Mouse (Mus musculus): ENCODE measurements at regions not wholly inside any gene's neighbourhood (a gene's known extent, or its start where the extent isn't known, plus 50 kb on each side); places are given as distances from the start of the nearest gene placed in this dataset.

DNA sequence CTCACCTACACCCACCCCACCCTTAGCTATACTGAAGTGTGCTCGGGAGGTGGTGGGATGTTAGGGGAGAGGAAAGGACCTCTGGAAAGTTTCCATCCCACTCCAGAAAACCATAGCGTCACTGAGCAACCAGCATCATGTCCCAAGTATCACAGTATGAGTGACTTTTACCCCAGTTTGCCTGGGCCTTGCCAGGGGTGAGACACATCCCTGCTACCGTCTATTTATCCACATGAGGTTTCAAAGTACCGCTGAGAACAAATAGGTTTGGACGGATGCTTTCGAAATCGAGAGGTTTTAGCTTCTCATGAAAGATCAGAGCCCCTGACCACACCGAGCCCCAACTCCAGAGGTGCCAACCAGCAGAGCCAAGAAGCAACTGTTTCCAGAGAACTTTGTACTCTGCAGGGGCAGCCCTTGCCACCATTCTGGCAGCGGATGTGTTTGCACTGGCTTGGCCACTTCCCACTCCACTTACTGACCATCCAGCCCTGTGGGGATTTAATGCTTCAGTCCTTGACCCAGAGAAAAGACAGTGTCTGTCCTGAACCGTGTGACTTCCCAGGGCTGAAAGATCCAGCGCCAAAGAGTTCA lies 107.3 kb upstream of the Nectin1 start:
- H3K27ac ChIP-seq, result no peak overlapping the region
- no peak for ATAC-seq (replicated peaks; ENCODE audit: insufficient number of reproducible peaks, insufficient read depth, low FRiP score, low read depth)
- no peak overlapping the region for H3K4me2 ChIP-seq
- H3K36me3 ChIP-seq, result no peaks in the 10 kb centered on the region
- H3K9me3 ChIP-seq (replicated peaks), result no peaks in the 10 kb centered on the region
- no peaks in the 10 kb centered on the region for H3K4me1 ChIP-seq (replicated peaks)
- no peak overlapping the region for H3K4me3 ChIP-seq
- H3K9ac ChIP-seq, result no peak overlapping the region
- H3K27me3 ChIP-seq, result peaks cover 11% of the 10 kb centered on the region; the same call in 1 of the 2 replicates
- 77% methylated on average over 11 of the region's 11 CpGs for whole genome bisulfite sequencing

GRCm38 (mm10) chr9:43658186-43658585 lies 85.6 kb upstream of the Nectin1 start:
- 49% methylated on average over 3 of the region's 3 CpGs for WGBS
- ATAC-seq (replicated peaks; ENCODE audit: insufficient number of reproducible peaks, insufficient read depth, low FRiP score, low read depth), result no peak

DNA sequence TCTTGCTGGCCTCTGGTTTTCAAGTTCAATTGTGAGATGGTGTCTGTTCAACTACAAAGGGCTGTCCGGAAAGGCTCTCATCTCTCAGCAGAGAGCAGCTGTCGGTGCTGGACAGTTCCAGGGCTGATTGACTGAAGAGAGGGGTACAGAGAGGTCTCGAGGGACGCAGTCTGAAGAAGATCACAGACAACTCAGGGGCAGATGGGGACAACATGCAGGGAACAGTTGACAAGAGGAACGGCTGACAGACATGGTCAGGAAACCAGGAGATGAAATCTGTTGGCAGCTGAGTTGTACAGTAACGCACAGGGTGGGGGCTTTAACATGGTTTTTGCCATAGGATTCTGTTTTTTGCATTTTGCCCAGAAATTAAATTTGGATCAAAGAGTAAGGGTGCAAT lies 84.5 kb upstream of the Nectin1 start:
- peaks cover 3% of the 10 kb centered on the region; the same call in 1 of the 2 replicates for H3K27me3 ChIP-seq
- no peaks in the 10 kb centered on the region for H3K9me3 ChIP-seq (replicated peaks)
- no peak overlapping the region for H3K9ac ChIP-seq
- no peak for ATAC-seq (replicated peaks; ENCODE audit: insufficient number of reproducible peaks, insufficient read depth, low FRiP score, low read depth)
- no peak overlapping the region for H3K4me2 ChIP-seq
- no peak overlapping the region for H3K4me3 ChIP-seq
- no peak overlapping the region for H3K27ac ChIP-seq
- 48% methylated on average over 6 of the region's 6 CpGs for WGBS
- H3K36me3 ChIP-seq, result no peaks in the 10 kb centered on the region
- H3K4me1 ChIP-seq (replicated peaks), result no peaks in the 10 kb centered on the region

More at GRCm38 (mm10) chr9:43658186-43658585, 85.6 kb upstream of the Nectin1 start:
- no peak overlapping the region for H3K4me2 ChIP-seq
- H3K27ac ChIP-seq, result no peak overlapping the region
- no peak overlapping the region for H3K4me3 ChIP-seq
- peaks cover 3% of the 10 kb centered on the region; the same call in 1 of the 2 replicates for H3K27me3 ChIP-seq
- H3K36me3 ChIP-seq, result no peaks in the 10 kb centered on the region
- no peaks in the 10 kb centered on the region for H3K9me3 ChIP-seq (replicated peaks)
- no peak overlapping the region for H3K9ac ChIP-seq
- no peaks in the 10 kb centered on the region for H3K4me1 ChIP-seq (replicated peaks)

DNA sequence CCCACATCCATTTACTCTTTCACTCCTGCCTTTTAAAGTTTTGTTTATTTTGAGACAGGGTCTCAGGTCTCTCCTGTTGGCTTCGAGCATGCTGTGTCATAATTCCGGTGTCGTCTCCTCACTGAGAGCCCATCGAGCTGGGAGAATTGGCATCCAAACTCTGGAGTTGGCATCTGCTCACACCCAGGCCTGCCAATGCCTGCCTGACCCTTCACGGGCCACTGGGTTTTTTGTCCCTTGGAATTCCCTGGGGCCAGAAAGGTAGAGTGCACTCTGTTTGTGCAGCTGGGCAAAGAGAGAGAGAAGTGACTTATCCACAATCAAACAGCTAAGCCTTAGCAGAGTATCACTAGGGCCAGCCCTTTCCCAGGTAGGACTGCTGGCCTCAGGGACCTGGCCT lies 83.6 kb upstream of the Nectin1 start:
- H3K4me3 ChIP-seq, result no peak overlapping the region
- H3K9me3 ChIP-seq (replicated peaks), result no peaks in the 10 kb centered on the region
- H3K27me3 ChIP-seq, result peaks cover 3% of the 10 kb centered on the region; the same call in 1 of the 2 replicates
- no peak overlapping the region for H3K4me2 ChIP-seq
- no peaks in the 10 kb centered on the region for H3K36me3 ChIP-seq
- H3K27ac ChIP-seq, result no peak overlapping the region
- no peak overlapping the region for H3K9ac ChIP-seq
- 76% methylated on average over 5 of the region's 5 CpGs for WGBS
- no peak for ATAC-seq (replicated peaks; ENCODE audit: insufficient number of reproducible peaks, insufficient read depth, low FRiP score, low read depth)
- no peaks in the 10 kb centered on the region for H3K4me1 ChIP-seq (replicated peaks)

- peaks cover 3% of the 10 kb centered on the region; the same call in 1 of the 2 replicates for H3K27me3 ChIP-seq
- no peak overlapping the region for H3K27ac ChIP-seq
- no peak overlapping the region for H3K4me3 ChIP-seq
- no peak overlapping the region for H3K4me2 ChIP-seq
- H3K36me3 ChIP-seq, result no peaks in the 10 kb centered on the region
- H3K4me1 ChIP-seq (replicated peaks), result no peaks in the 10 kb centered on the region
- 32% methylated on average over 11 of the region's 11 CpGs for WGBS
- H3K9me3 ChIP-seq (replicated peaks), result no peaks in the 10 kb centered on the region
- no peak for ATAC-seq (replicated peaks; ENCODE audit: insufficient number of reproducible peaks, insufficient read depth, low FRiP score, low read depth)
- no peak overlapping the region for H3K9ac ChIP-seq
These were observed 82.8 kb upstream of the Nectin1 start for GRCm38 (mm10) chr9:43660896-43661563.

GRCm38 (mm10) chr9:43661646-43662045 lies 82.1 kb upstream of the Nectin1 start:
- Histone ChIP-seq H3K4me1 (replicated peaks) (no peaks in the 10 kb centered on the region), H3K36me3 (no peaks in the 10 kb centered on the region), H3K4me2 (no peak overlapping the region), H3K27me3 (peaks cover 3% of the 10 kb centered on the region; the same call in 1 of the 2 replicates), H3K4me3 (no peak overlapping the region), H3K27ac (no peak overlapping the region), H3K9me3 (replicated peaks) (no peaks in the 10 kb centered on the region), H3K9ac (no peak overlapping the region)
- no peak for ATAC-seq (replicated peaks; ENCODE audit: insufficient number of reproducible peaks, insufficient read depth, low FRiP score, low read depth)
- WGBS, result 50% methylated on average over 6 of the region's 6 CpGs

DNA sequence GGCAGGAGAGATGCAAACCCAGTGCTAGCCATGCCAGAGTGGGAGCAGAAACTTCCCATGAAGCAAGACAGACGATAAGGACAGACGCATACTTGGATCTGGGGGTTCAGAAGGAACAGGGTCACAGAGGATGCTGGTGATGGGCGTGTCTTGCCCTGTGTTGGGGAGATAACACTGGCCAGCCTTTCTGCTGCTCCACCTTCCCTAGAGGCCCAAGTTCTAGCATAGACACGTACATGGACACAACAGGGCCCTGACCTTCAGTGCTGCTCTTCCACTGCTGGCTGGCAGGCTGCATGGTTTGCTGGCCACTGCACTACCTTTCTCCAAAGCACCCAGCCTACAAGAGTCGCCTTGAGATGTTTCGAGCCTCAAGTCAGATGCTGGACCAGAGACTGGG lies 76.4 kb upstream of the Nectin1 start:
- Histone ChIP-seq H3K4me1 (replicated peaks) (no peaks in the 10 kb centered on the region), H3K9me3 (replicated peaks) (no peaks in the 10 kb centered on the region), H3K36me3 (no peaks in the 10 kb centered on the region), H3K27ac (no peak overlapping the region), H3K9ac (no peak overlapping the region), H3K27me3 (no peaks in the 10 kb centered on the region), H3K4me2 (no peak overlapping the region), H3K4me3 (no peak overlapping the region)
- 75% methylated on average over 6 of the region's 6 CpGs for WGBS
- no peak for ATAC-seq (replicated peaks; ENCODE audit: insufficient number of reproducible peaks, insufficient read depth, low FRiP score, low read depth)

DNA sequence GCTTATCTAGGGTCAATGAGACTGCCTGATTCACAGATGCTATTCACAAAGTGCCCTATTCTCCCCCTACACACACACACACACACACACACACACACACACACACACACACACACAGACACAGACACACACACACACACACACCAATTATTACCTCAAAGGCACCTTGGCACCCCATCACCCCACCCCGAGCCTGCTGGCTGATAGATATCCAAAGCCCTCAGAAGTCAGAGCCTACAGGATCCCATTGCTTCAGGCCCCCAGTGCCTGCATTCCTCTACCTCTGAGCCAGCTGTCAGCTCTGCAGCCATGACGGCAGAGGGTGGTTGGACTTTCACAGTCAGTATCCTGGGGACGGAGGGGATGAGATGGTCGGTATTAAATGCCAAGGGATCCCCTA lies 75.8 kb upstream of the Nectin1 start:
- Histone ChIP-seq H3K36me3 (no peaks in the 10 kb centered on the region), H3K4me3 (no peak overlapping the region), H3K27me3 (no peaks in the 10 kb centered on the region), H3K9ac (no peak overlapping the region), H3K4me1 (replicated peaks) (no peaks in the 10 kb centered on the region), H3K4me2 (no peak overlapping the region), H3K27ac (no peak overlapping the region), H3K9me3 (replicated peaks) (no peaks in the 10 kb centered on the region)
- WGBS, result 59% methylated on average over 4 of the region's 4 CpGs
- no peak for ATAC-seq (replicated peaks; ENCODE audit: insufficient number of reproducible peaks, insufficient read depth, low FRiP score, low read depth)

GRCm38 (mm10) chr9:43668731-43669130 lies 75.1 kb upstream of the Nectin1 start:
- 57% methylated on average over 7 of the region's 7 CpGs for WGBS
- no peak overlapping the region for H3K27ac ChIP-seq
- H3K9ac ChIP-seq, result no peak overlapping the region
- no peaks in the 10 kb centered on the region for H3K36me3 ChIP-seq
- no peaks in the 10 kb centered on the region for H3K9me3 ChIP-seq (replicated peaks)
- no peak overlapping the region for H3K4me3 ChIP-seq
- ATAC-seq (replicated peaks; ENCODE audit: insufficient number of reproducible peaks, insufficient read depth, low FRiP score, low read depth), result no peak
- H3K4me2 ChIP-seq, result no peak overlapping the region
- H3K27me3 ChIP-seq, result no peaks in the 10 kb centered on the region; the same call in 1 of the 2 replicates
- no peaks in the 10 kb centered on the region for H3K4me1 ChIP-seq (replicated peaks)

DNA sequence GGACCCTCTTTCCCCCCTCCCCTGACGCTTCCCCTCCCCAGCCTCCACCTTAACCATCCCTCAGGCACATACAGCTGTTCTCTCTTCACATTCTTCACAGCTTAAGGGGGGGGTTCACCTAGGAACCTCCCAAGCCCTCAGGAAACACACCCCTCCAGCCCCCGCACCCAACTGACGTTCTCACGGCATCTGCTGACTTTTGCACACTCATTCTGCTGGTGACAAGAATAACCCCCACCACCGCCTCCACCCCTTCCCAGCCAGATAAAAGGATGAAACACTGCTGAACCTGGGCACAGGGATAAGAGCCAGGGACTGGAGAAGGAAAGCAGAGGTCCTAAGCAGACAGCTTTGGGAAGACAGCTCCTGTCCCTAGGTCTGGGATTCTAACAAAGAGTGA lies 73.2 kb upstream of the Nectin1 start:
- H3K4me3 ChIP-seq, result no peak overlapping the region
- H3K4me2 ChIP-seq, result no peak overlapping the region
- H3K27ac ChIP-seq, result no peak overlapping the region
- 32% methylated on average over 5 of the region's 5 CpGs for WGBS
- 0 out of 2 replicates have a peak, but pooled peaks cover 2% of the 10 kb centered on the region for H3K4me1 ChIP-seq (replicated peaks)
- H3K9ac ChIP-seq, result no peak overlapping the region
- ATAC-seq (replicated peaks; ENCODE audit: insufficient number of reproducible peaks, insufficient read depth, low FRiP score, low read depth), result no peak
- H3K9me3 ChIP-seq (replicated peaks), result no peaks in the 10 kb centered on the region
- no peaks in the 10 kb centered on the region; the same call in 1 of the 2 replicates for H3K27me3 ChIP-seq
- H3K36me3 ChIP-seq, result no peaks in the 10 kb centered on the region

DNA sequence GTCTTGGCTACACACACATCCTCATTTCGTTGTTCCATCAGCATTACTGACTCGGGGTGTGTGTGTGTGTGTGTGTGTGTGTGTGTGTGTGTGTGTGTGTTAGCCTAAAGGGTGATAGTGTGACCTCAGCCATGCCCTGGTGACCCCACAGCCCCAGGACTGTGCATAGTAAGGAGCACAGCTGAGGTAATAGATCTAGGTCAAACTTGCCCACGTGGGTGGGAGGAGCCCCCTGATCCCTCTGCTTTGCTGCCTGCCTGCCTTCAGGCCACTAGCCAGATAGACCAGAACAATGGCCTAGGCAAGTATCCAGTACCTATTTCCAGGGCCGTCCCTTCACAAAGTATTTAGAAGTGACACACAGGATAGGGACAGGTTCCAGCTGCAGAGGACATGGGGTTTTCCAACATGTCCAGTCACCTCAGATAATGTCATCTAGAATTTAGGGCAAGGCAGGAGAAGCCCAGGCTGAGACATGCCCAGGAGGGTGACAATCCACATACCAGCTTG lies 70.6 kb upstream of the Nectin1 start:
- Histone ChIP-seq H3K27me3 (peaks cover 6% of the 10 kb centered on the region; the same call in 1 of the 2 replicates), H3K4me2 (no peak overlapping the region), H3K9me3 (replicated peaks) (no peaks in the 10 kb centered on the region), H3K9ac (no peak overlapping the region), H3K4me1 (replicated peaks) (0 out of 2 replicates have a peak, but pooled peaks cover 2% of the 10 kb centered on the region), H3K36me3 (no peaks in the 10 kb centered on the region), H3K27ac (no peak overlapping the region), H3K4me3 (no peak overlapping the region)
- no peak for ATAC-seq (replicated peaks; ENCODE audit: insufficient number of reproducible peaks, insufficient read depth, low FRiP score, low read depth)
- 42% methylated on average over 4 of the region's 4 CpGs for WGBS
